Mouse (Mus musculus): ENCODE results near the gene Sidt1. TPM values are rescaled to one million over a fixed set of nuclear protein-coding genes. Genes with fewer than 3 reads are reported as not detected.
A peak's percentile ranks its signal among the peaks of the same experiment; 100 is the strongest.

Gene Sidt1
- polyA plus RNA-seq, 1 experiment from 2014 or later: 14.3 TPM

GRCm38 (mm10) chr16:44347071-44347901, 14.3 kb upstream of the Sidt1 start, which contains the start of gene Spice1:
TSS of gene Spice1 (plus strand) at chr16:44347121.
- Histone ChIP-seq H3K4me2 (replicated peaks) (peak within 1 kb of the TSS; percentile 69), H3K9ac (peak within 1 kb of the TSS; percentile 57), H3K27me3 (ENCODE audit: control insufficient read depth, insufficient read depth, low read length) (no peaks in the 10 kb centered on the region), H3K36me3 (replicated peaks; ENCODE audit: control insufficient read depth, insufficient read depth) (no peaks in the 10 kb centered on the region), H3K27ac (peak within 1 kb of the TSS; percentile 56; the same call in 1 of the 2 replicates), H3K4me3 (replicated peaks; ENCODE audit: low read length) (peak within 1 kb of the TSS; percentile 64), H3K9me3 (ENCODE audit: control insufficient read depth, low read length) (no peaks in the 10 kb centered on the region), H3K4me1 (replicated peaks; ENCODE audit: control insufficient read depth, insufficient read depth, low read length) (0 out of 2 replicates have a peak, but pooled peaks cover 3% of the 10 kb centered on the region)
- ATAC-seq (ENCODE audit: low FRiP score) (peak; percentile 99), DNase-seq (ENCODE audit: low spot score) (peak; percentile 93)
- WGBS: under 1% methylated on average over 67 of the region's 67 CpGs

GRCm38 (mm10) chr16:44337541-44337940, 4.5 kb upstream of the Sidt1 start:
- no peak for DNase-seq (ENCODE audit: low spot score)
- H3K9me3 ChIP-seq (ENCODE audit: control insufficient read depth, low read length): no peaks in the 10 kb centered on the region
- H3K9ac ChIP-seq: no peak overlapping the region
- H3K4me3 ChIP-seq (replicated peaks; ENCODE audit: low read length): no peak overlapping the region
- H3K27me3 ChIP-seq (ENCODE audit: control insufficient read depth, insufficient read depth, low read length): peaks cover 10% of the 10 kb centered on the region
- H3K4me1 ChIP-seq (replicated peaks; ENCODE audit: control insufficient read depth, insufficient read depth, low read length): peaks cover 10% of the 10 kb centered on the region
- no peak overlapping the region for H3K27ac ChIP-seq
- no peak for ATAC-seq (ENCODE audit: low FRiP score)
- no peaks in the 10 kb centered on the region for H3K36me3 ChIP-seq (replicated peaks; ENCODE audit: control insufficient read depth, insufficient read depth)
- no peak overlapping the region for H3K4me2 ChIP-seq (replicated peaks)

GRCm38 (mm10) chr16:44331995-44332860, 768 bp downstream of the Sidt1 start:
- H3K9ac ChIP-seq: peak overlapping the region; percentile 75
- H3K27me3 ChIP-seq (ENCODE audit: control insufficient read depth, insufficient read depth, low read length): peaks cover 10% of the 10 kb centered on the region
- H3K4me2 ChIP-seq (replicated peaks): peak overlapping the region; percentile 100
- H3K4me1 ChIP-seq (replicated peaks; ENCODE audit: control insufficient read depth, insufficient read depth, low read length): peaks cover 13% of the 10 kb centered on the region
- H3K9me3 ChIP-seq (ENCODE audit: control insufficient read depth, low read length): no peaks in the 10 kb centered on the region
- peak overlapping the region; percentile 73 for H3K4me3 ChIP-seq (replicated peaks; ENCODE audit: low read length)
- no peak overlapping the region for H3K27ac ChIP-seq
- H3K36me3 ChIP-seq (replicated peaks; ENCODE audit: control insufficient read depth, insufficient read depth): no peaks in the 10 kb centered on the region
- peak; percentile 75 for ATAC-seq (ENCODE audit: low FRiP score)
- peak; percentile 35 for DNase-seq (ENCODE audit: low spot score)
- WGBS: under 1% methylated on average over 60 of the region's 60 CpGs

GRCm38 (mm10) chr16:44331671-44331994, 1.4 kb downstream of the Sidt1 start:
- Histone ChIP-seq H3K4me3 (replicated peaks; ENCODE audit: low read length) (peak overlapping the region; percentile 73), H3K9me3 (ENCODE audit: control insufficient read depth, low read length) (no peaks in the 10 kb centered on the region), H3K4me2 (replicated peaks) (peak overlapping the region; percentile 100), H3K27me3 (ENCODE audit: control insufficient read depth, insufficient read depth, low read length) (peaks cover 10% of the 10 kb centered on the region), H3K9ac (peak overlapping the region; percentile 75), H3K36me3 (replicated peaks; ENCODE audit: control insufficient read depth, insufficient read depth) (no peaks in the 10 kb centered on the region), H3K27ac (no peak overlapping the region), H3K4me1 (replicated peaks; ENCODE audit: control insufficient read depth, insufficient read depth, low read length) (peaks cover 13% of the 10 kb centered on the region)
- 11% methylated on average over 6 of the region's 6 CpGs for WGBS
- DNase-seq (ENCODE audit: low spot score) (no peak), ATAC-seq (ENCODE audit: low FRiP score) (peak; percentile 32; the same call in 1 of the 2 replicates)

- H3K36me3 ChIP-seq (replicated peaks; ENCODE audit: control insufficient read depth, insufficient read depth): no peaks in the 10 kb centered on the region
Measured at GRCm38 (mm10) chr16:44331154-44331553, 1.8 kb downstream of the Sidt1 start.

GRCm38 (mm10) chr16:44330657-44331056, 2.3 kb downstream of the Sidt1 start:
- no peak for ATAC-seq (ENCODE audit: low FRiP score)
- DNase-seq (ENCODE audit: low spot score): no peak
- no peak overlapping the region for H3K9ac ChIP-seq
- 82% methylated on average over 9 of the region's 9 CpGs for WGBS
- no peaks in the 10 kb centered on the region for H3K9me3 ChIP-seq (ENCODE audit: control insufficient read depth, low read length)
- no peaks in the 10 kb centered on the region for H3K36me3 ChIP-seq (replicated peaks; ENCODE audit: control insufficient read depth, insufficient read depth)
- H3K27ac ChIP-seq: no peak overlapping the region
- H3K4me1 ChIP-seq (replicated peaks; ENCODE audit: control insufficient read depth, insufficient read depth, low read length): peaks cover 13% of the 10 kb centered on the region
- H3K27me3 ChIP-seq (ENCODE audit: control insufficient read depth, insufficient read depth, low read length): peaks cover 10% of the 10 kb centered on the region
- H3K4me2 ChIP-seq (replicated peaks): no peak overlapping the region
- no peak overlapping the region for H3K4me3 ChIP-seq (replicated peaks; ENCODE audit: low read length)

More at GRCm38 (mm10) chr16:44331154-44331553, 1.8 kb downstream of the Sidt1 start:
- Histone ChIP-seq H3K4me2 (replicated peaks) (0 out of 2 replicates have a peak overlapping the region, but pooled peaks have one; percentile 100), H3K9me3 (ENCODE audit: control insufficient read depth, low read length) (no peaks in the 10 kb centered on the region), H3K4me3 (replicated peaks; ENCODE audit: low read length) (no peak overlapping the region; the same call in 1 of the 2 replicates), H3K27ac (no peak overlapping the region), H3K27me3 (ENCODE audit: control insufficient read depth, insufficient read depth, low read length) (peaks cover 10% of the 10 kb centered on the region), H3K4me1 (replicated peaks; ENCODE audit: control insufficient read depth, insufficient read depth, low read length) (peaks cover 13% of the 10 kb centered on the region), H3K9ac (no peak overlapping the region)
- ATAC-seq (ENCODE audit: low FRiP score): 0 out of 2 replicates have a peak, but pooled peaks have one; percentile 29
- peak; percentile 33 for DNase-seq (ENCODE audit: low spot score)
- WGBS: 14% methylated on average over 9 of the region's 9 CpGs

- no peak overlapping the region for H3K9ac ChIP-seq
- 83% methylated on average over 4 of the region's 4 CpGs for WGBS
- no peaks in the 10 kb centered on the region for H3K9me3 ChIP-seq (ENCODE audit: control insufficient read depth, low read length)
- ATAC-seq (ENCODE audit: low FRiP score) (no peak), DNase-seq (ENCODE audit: low spot score) (no peak)
- no peak overlapping the region for H3K4me3 ChIP-seq (replicated peaks; ENCODE audit: low read length)
- H3K27me3 ChIP-seq (ENCODE audit: control insufficient read depth, insufficient read depth, low read length): peaks cover 5% of the 10 kb centered on the region
- no peak overlapping the region for H3K27ac ChIP-seq
- H3K36me3 ChIP-seq (replicated peaks; ENCODE audit: control insufficient read depth, insufficient read depth): no peaks in the 10 kb centered on the region
- H3K4me1 ChIP-seq (replicated peaks; ENCODE audit: control insufficient read depth, insufficient read depth, low read length): peaks cover 13% of the 10 kb centered on the region
- no peak overlapping the region for H3K4me2 ChIP-seq (replicated peaks)
Measured at GRCm38 (mm10) chr16:44328644-44329043, 4.4 kb downstream of the Sidt1 start.

GRCm38 (mm10) chr16:44320232-44320631, 12.8 kb downstream of the Sidt1 start:
- Histone ChIP-seq H3K4me3 (replicated peaks; ENCODE audit: low read length) (no peak overlapping the region), H3K9ac (no peak overlapping the region), H3K4me2 (replicated peaks) (no peak overlapping the region), H3K27ac (no peak overlapping the region), H3K4me1 (replicated peaks; ENCODE audit: control insufficient read depth, insufficient read depth, low read length) (no peaks in the 10 kb centered on the region), H3K36me3 (replicated peaks; ENCODE audit: control insufficient read depth, insufficient read depth) (no peaks in the 10 kb centered on the region), H3K9me3 (ENCODE audit: control insufficient read depth, low read length) (no peaks in the 10 kb centered on the region), H3K27me3 (ENCODE audit: control insufficient read depth, insufficient read depth, low read length) (no peaks in the 10 kb centered on the region)
- DNase-seq (ENCODE audit: low spot score): no peak
- whole genome bisulfite sequencing: 43% methylated on average over 3 of the region's 3 CpGs
- no peak for ATAC-seq (ENCODE audit: low FRiP score)

- Histone ChIP-seq H3K4me3 (replicated peaks; ENCODE audit: low read length) (no peak overlapping the region), H3K9me3 (ENCODE audit: control insufficient read depth, low read length) (no peaks in the 10 kb centered on the region), H3K4me2 (replicated peaks) (no peak overlapping the region), H3K27ac (no peak overlapping the region), H3K4me1 (replicated peaks; ENCODE audit: control insufficient read depth, insufficient read depth, low read length) (no peaks in the 10 kb centered on the region), H3K27me3 (ENCODE audit: control insufficient read depth, insufficient read depth, low read length) (no peaks in the 10 kb centered on the region), H3K36me3 (replicated peaks; ENCODE audit: control insufficient read depth, insufficient read depth) (no peaks in the 10 kb centered on the region), H3K9ac (no peak overlapping the region)
- DNase-seq (ENCODE audit: low spot score) (no peak), ATAC-seq (ENCODE audit: low FRiP score) (no peak; the same call in 1 of the 2 replicates)
- 72% methylated on average over 4 of the region's 4 CpGs for WGBS
Measured at GRCm38 (mm10) chr16:44316350-44316749, 16.6 kb downstream of the Sidt1 start.

Measured in hindbrain, embryonic 14.5 days (tissue).